Mouse (Mus musculus) bone marrow, adult 2 months (tissue): ENCODE measurements around the gene Medag. TPM values are rescaled to one million over a fixed set of nuclear protein-coding genes. Genes with fewer than 3 reads are reported as not detected.

Experiments used
- H3K27ac ChIP-seq: fragments of 200-500 bp; 2 replicates; pipeline ENCODE4 v1.5.1; 2012; ENCODE audit warnings: low read depth, mild to moderate bottlenecking, control low read depth, inconsistent platforms, low read length; ENCODE audit not compliant: control insufficient read depth, poor library complexity, insufficient read depth
- H3K4me1 ChIP-seq: fragments of 200-500 bp; 2 replicates; pipeline ENCODE4 v1.6.1; 2011; ENCODE audit warnings: low read length; ENCODE audit not compliant: control insufficient read depth, insufficient read depth
- H3K4me3 ChIP-seq: fragments of 200-500 bp; replicated peaks from 2 replicates; pipeline ENCODE3; 2011; ENCODE audit warnings: mild to moderate bottlenecking, low read depth, low read length, control low read depth; ENCODE audit not compliant: control insufficient read depth
- CTCF ChIP-seq: fragments of 200-500 bp; IDR thresholded peaks from 2 replicates; pipeline ENCODE4 v1.5.1; 2011; ENCODE audit warnings: low read length, control low read depth; ENCODE audit not compliant: control insufficient read depth, insufficient read depth
- POLR2A ChIP-seq: fragments of 200-500 bp; IDR thresholded peaks from 2 replicates; pipeline ENCODE4 v1.6.1; 2011; ENCODE audit warnings: low read depth, mild to moderate bottlenecking, control low read depth, low read length, borderline replicate concordance; ENCODE audit not compliant: control insufficient read depth
- WGBS: fragments of 180-500 bp; shearing (Covaris S2); methylation state at CpG from one replicate; pipeline ENCODE4 v1.1.7; 2018; 5-methylcytosine and 5-hydroxymethylcytosine counted together
- polyA plus RNA-seq: library from polyadenylated mRNA; stranded (reverse); fragments of >200 nt; gene quantifications from 2 replicates; pipeline ENCODE4 v1.2.4, GENCODE M21; 2011; ENCODE audit warnings: low replicate concordance; ENCODE audit not compliant: missing spikeins, insufficient read depth, insufficient read length

Medag gene
- polyA plus RNA-seq, 1 experiment: 1.9 TPM

GRCm38 (mm10) chr5:149372018-149372417 lies 39.5 kb upstream of the Medag start:
- WGBS: 77% methylated on average over 8 of the region's 8 CpGs
- Histone ChIP-seq H3K27ac (no peak overlapping the region), H3K4me1 (no peaks in the 10 kb centered on the region; the same call in 1 of the 2 replicates)

DNA sequence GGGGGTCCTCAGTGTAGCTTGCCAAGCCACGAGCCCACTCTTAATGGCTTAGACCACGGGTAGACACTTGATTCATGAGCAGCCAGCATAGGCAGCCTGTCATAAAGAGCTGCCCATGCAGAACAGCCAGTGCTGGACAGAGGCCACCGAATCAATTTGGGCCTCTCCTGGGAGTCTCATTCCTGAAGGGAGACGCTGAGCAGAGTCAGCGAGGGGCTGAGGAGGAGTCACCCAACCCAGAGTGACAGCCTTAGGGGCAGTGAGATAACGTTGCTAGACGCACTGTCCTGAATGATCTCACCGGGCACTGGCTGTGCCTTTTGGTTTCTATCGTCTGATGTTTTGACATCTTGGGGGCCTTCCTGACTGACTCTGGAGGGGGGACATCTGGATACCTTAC lies 38.3 kb upstream of the Medag start:
- no peak overlapping the region for H3K27ac ChIP-seq
- 36% methylated on average over 9 of the region's 9 CpGs for WGBS

More at GRCm38 (mm10) chr5:149372018-149372417, 39.5 kb upstream of the Medag start:
- TF ChIP-seq POLR2A: no peak
- no peak for TF ChIP-seq CTCF
- H3K4me3 ChIP-seq: no peak overlapping the region

DNA sequence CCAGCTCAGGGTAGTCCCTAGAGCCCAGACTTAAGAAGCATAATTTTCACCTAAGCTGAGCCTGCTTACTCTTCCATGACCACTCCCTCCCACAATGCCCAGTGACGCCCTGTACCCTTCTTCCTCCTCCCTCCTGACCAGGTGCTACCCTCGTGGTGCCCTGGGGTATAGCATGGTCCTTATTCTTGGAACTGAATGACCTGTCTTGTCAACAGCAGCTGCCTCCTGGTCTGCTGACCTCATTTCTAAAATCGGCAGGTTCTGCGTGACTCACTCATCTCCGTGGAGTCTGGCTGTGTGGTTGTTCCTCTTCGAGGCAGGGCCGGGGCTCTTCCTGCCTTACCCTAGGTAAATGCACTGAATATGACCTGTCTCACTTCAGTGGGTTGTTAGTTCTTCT lies 37.5 kb upstream of the Medag start:
- TF ChIP-seq POLR2A (no peak), CTCF (no peak)
- no peaks in the 10 kb centered on the region; the same call in 1 of the 2 replicates for H3K4me1 ChIP-seq
- H3K4me3 ChIP-seq: no peak overlapping the region
- H3K27ac ChIP-seq: no peak overlapping the region
- 4% methylated on average over 7 of the region's 7 CpGs for WGBS

More for the DNA sequence above, 38.3 kb upstream of the Medag start:
- no peak overlapping the region for H3K4me3 ChIP-seq
- no peaks in the 10 kb centered on the region; the same call in 1 of the 2 replicates for H3K4me1 ChIP-seq
- no peak for TF ChIP-seq POLR2A
- TF ChIP-seq CTCF: no peak

DNA sequence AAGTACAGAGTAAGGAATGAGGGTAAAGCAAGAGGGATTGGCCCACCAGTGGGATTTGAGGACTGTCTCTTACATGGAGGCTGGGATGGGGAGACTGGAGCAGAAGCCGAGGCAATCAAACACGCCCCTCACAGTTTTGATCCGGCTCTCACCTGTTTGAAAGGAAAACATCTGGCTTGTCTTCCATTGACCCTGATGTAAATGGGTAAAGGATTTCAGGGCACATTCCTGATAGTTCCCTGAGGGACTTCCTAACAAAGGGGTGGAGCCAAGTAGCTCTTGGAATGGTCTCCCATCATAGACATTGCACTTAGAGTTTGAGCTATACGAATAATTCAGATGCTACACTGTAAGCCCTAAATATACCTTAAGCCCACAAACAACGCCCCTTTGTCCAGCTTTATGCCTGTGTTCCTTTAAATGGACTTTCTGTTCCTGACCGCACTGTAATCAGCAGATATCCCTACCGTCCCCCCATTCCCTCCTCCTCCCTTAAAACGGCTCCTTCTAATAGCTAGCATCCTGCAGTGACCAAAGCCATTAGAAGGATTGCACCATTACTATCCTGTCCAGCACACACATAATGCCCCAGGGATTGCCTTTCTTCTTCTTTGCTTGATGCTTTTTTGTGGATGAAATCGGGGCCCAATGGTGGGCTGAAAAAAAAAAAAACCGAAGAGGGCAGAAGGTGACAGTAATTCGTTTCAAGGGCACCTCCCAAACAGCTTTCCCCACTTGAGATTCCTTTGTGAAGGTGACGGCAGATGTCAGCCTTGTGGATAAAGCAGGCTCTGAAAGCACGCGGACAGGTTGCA lies 36.3 kb upstream of the Medag start:
- no peak overlapping the region for H3K27ac ChIP-seq
- TF ChIP-seq POLR2A: no peak
- TF ChIP-seq CTCF: no peak
- WGBS: 60% methylated on average over 14 of the region's 14 CpGs
- H3K4me3 ChIP-seq: no peak overlapping the region
- no peaks in the 10 kb centered on the region; the same call in 1 of the 2 replicates for H3K4me1 ChIP-seq

- WGBS: 2% methylated on average over 8 of the region's 8 CpGs
- TF ChIP-seq POLR2A (no peak), CTCF (peak; percentile 97)
- H3K27ac ChIP-seq: no peak overlapping the region
- H3K4me1 ChIP-seq: no peaks in the 10 kb centered on the region; the same call in 1 of the 2 replicates
- H3K4me3 ChIP-seq: no peak overlapping the region
Observed at GRCm38 (mm10) chr5:149375889-149376212, 35.7 kb upstream of the Medag start.

- Histone ChIP-seq H3K4me3 (no peak overlapping the region), H3K4me1 (no peaks in the 10 kb centered on the region; the same call in 1 of the 2 replicates), H3K27ac (no peak overlapping the region)
- TF ChIP-seq CTCF: no peak
- TF ChIP-seq POLR2A: no peak
- WGBS: 64% methylated on average over 7 of the region's 7 CpGs
Observed at GRCm38 (mm10) chr5:149376367-149376766, 35.2 kb upstream of the Medag start.

DNA sequence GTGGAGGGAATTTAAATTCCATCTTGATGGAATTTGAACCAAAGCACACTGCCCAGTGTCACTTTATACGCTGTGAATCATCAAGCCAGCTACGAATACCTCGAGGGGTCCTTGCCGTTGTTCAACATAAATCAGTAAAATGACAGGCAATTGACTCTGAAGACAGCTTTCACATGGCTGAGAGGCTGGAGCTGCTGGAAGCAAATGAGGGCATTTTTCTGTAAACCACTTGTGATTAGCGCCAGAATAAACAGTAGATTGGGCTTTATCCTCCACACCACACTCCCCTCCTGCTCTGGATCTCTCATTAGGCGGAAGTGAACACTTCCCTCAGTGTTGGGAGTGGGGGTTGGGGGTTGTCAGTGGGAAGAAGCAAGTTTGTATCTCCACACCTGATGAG lies 34.3 kb upstream of the Medag start:
- TF ChIP-seq POLR2A (no peak), CTCF (no peak)
- WGBS: 35% methylated on average over 6 of the region's 6 CpGs
- no peak overlapping the region for H3K27ac ChIP-seq
- no peaks in the 10 kb centered on the region; the same call in 1 of the 2 replicates for H3K4me1 ChIP-seq
- H3K4me3 ChIP-seq: no peak overlapping the region

DNA sequence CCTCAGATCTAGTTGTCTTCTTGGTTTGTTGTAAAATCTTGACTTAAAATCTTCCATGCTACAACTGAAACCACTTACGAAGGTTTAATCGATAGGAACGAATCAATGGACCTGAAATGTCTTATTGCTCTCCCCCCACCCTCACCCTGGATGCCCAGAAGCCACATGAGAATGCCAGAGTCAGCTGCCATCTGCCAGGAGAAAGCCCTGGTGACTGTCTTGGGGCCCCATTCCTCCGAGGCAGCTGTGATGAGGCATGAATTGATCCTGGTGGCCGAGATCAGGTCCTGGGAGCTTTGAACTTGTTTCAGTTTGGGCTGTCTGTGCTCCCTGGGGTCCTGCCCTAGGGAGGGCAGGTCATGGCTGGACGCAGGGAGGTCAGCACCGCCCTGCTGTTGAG lies 33.0 kb upstream of the Medag start:
- 77% methylated on average over 7 of the region's 7 CpGs for WGBS
- H3K27ac ChIP-seq: no peak overlapping the region
- H3K4me1 ChIP-seq: no peaks in the 10 kb centered on the region; the same call in 1 of the 2 replicates

More for the DNA sequence above, 33.0 kb upstream of the Medag start:
- H3K4me3 ChIP-seq: no peak overlapping the region
- TF ChIP-seq CTCF (no peak), POLR2A (no peak)
